Mouse (Mus musculus) kidney, embryonic 15.5 days (tissue): ENCODE data around the gene Map4k4. TPM values are rescaled to one million over a fixed set of nuclear protein-coding genes. Genes with fewer than 3 reads are reported as not detected.

ENCODE experiments used
- ATAC-seq: fragments of 200-750 bp; cut with Nextera tagmentation; replicated peaks from 2 replicates; pipeline ENCODE4 v1.8.0; 2017; ENCODE audit warnings: moderate TSS enrichment; ENCODE audit not compliant: low FRiP score
- H3K27ac ChIP-seq: fragments of 300-500 bp; sonication (generic); 2 replicates; pipeline ENCODE4 v1.5.1; 2015; ENCODE audit warnings: mild to moderate bottlenecking, inconsistent platforms
- H3K27me3 ChIP-seq: fragments of 300-500 bp; sonication (generic); 2 replicates; pipeline ENCODE4 v1.6.1; 2015; ENCODE audit warnings: inconsistent platforms
- H3K36me3 ChIP-seq: fragments of 300-500 bp; sonication (generic); 2 replicates; pipeline ENCODE4 v1.6.1; 2015; ENCODE audit warnings: inconsistent platforms
- H3K4me1 ChIP-seq: fragments of 300-500 bp; sonication (generic); 2 replicates; pipeline ENCODE4 v1.6.1; 2015; ENCODE audit warnings: inconsistent platforms
- H3K4me2 ChIP-seq: fragments of 300-500 bp; sonication (generic); 2 replicates; pipeline ENCODE4 v1.6.1; 2015; ENCODE audit warnings: moderate library complexity, mild to moderate bottlenecking, inconsistent platforms
- H3K4me3 ChIP-seq: fragments of 300-500 bp; sonication (generic); replicated peaks from 2 replicates; pipeline ENCODE4 v1.5.1; 2015; ENCODE audit warnings: mild to moderate bottlenecking, inconsistent platforms
- H3K9ac ChIP-seq: fragments of 300-500 bp; sonication (generic); 2 replicates; pipeline ENCODE4 v1.6.1; 2015; ENCODE audit warnings: mild to moderate bottlenecking, inconsistent platforms
- H3K9me3 ChIP-seq: fragments of 300-500 bp; sonication (generic); replicated peaks from 2 replicates; pipeline ENCODE4 v1.6.1; 2016; ENCODE audit warnings: inconsistent platforms
- WGBS: fragments of 180-500 bp; shearing (Covaris S2); methylation state at CpG from one replicate; pipeline ENCODE4 v1.1.7; 2015; ENCODE audit warnings: mixed read lengths; 5-methylcytosine and 5-hydroxymethylcytosine counted together
- polyA plus RNA-seq: library from polyadenylated mRNA; unstranded; fragments of >200 nt; fragmentation: Nextera tagmentation; extraction: Ambion mirVana; gene quantifications from 2 replicates; pipeline ENCODE4 v1.2.1, GENCODE M21; 2015

Gene Map4k4
- polyA plus RNA-seq, 1 experiment from 2014 or later = 33.5 TPM

- Histone ChIP-seq H3K4me3 (no peak overlapping the region), H3K27me3 (no peaks in the 10 kb centered on the region), H3K9ac (no peak overlapping the region), H3K27ac (no peak overlapping the region), H3K4me1 (no peaks in the 10 kb centered on the region), H3K4me2 (no peak overlapping the region), H3K9me3 (no peaks in the 10 kb centered on the region), H3K36me3 (peaks cover 86% of the 10 kb centered on the region)
- 80% methylated on average over 3 of the region's 3 CpGs for whole genome bisulfite sequencing
- no peak for ATAC-seq
These were observed 123.0 kb downstream of the Map4k4 start for GRCm38 (mm10) chr1:40023748-40024147.

- peak; percentile 57; the same call in 1 of the 2 replicates for ATAC-seq
- no peaks in the 10 kb centered on the region for H3K27me3 ChIP-seq
- 79% methylated on average over 27 of the region's 27 CpGs for WGBS
- no peak overlapping the region for H3K4me2 ChIP-seq
- peaks cover 79% of the 10 kb centered on the region for H3K36me3 ChIP-seq
- no peak overlapping the region for H3K9ac ChIP-seq
- H3K4me1 ChIP-seq = no peaks in the 10 kb centered on the region
- no peak overlapping the region for H3K4me3 ChIP-seq
- no peak overlapping the region for H3K27ac ChIP-seq
- no peaks in the 10 kb centered on the region for H3K9me3 ChIP-seq
These were observed 124.0 kb downstream of the Map4k4 start for GRCm38 (mm10) chr1:40024554-40025320.

- H3K27me3 ChIP-seq = no peaks in the 10 kb centered on the region
- H3K36me3 ChIP-seq = peaks cover 72% of the 10 kb centered on the region
- H3K4me1 ChIP-seq = no peaks in the 10 kb centered on the region
- ATAC-seq = no peak
- no peak overlapping the region for H3K27ac ChIP-seq
- H3K9me3 ChIP-seq = no peaks in the 10 kb centered on the region
- H3K9ac ChIP-seq = no peak overlapping the region
- WGBS = 83% methylated on average over 5 of the region's 5 CpGs
- no peak overlapping the region for H3K4me3 ChIP-seq
- H3K4me2 ChIP-seq = no peak overlapping the region
These were observed 124.7 kb downstream of the Map4k4 start for GRCm38 (mm10) chr1:40025416-40025815.

GRCm38 (mm10) chr1:40027116-40027620, 126.5 kb downstream of the Map4k4 start:
- WGBS = 81% methylated on average over 7 of the region's 7 CpGs
- no peaks in the 10 kb centered on the region for H3K9me3 ChIP-seq
- H3K27me3 ChIP-seq = no peaks in the 10 kb centered on the region
- H3K4me1 ChIP-seq = no peaks in the 10 kb centered on the region
- no peak overlapping the region for H3K4me2 ChIP-seq
- H3K4me3 ChIP-seq = no peak overlapping the region
- H3K27ac ChIP-seq = no peak overlapping the region; the same call in 1 of the 2 replicates
- no peak overlapping the region for H3K9ac ChIP-seq
- ATAC-seq = no peak
- H3K36me3 ChIP-seq = peaks cover 57% of the 10 kb centered on the region

- no peaks in the 10 kb centered on the region for H3K9me3 ChIP-seq
- WGBS = 85% methylated on average over 12 of the region's 12 CpGs
- H3K4me2 ChIP-seq = no peak overlapping the region
- no peak for ATAC-seq
- no peak overlapping the region for H3K27ac ChIP-seq
- peaks cover 45% of the 10 kb centered on the region for H3K36me3 ChIP-seq
- H3K27me3 ChIP-seq = no peaks in the 10 kb centered on the region
- no peak overlapping the region for H3K4me3 ChIP-seq
- no peaks in the 10 kb centered on the region for H3K4me1 ChIP-seq
- H3K9ac ChIP-seq = no peak overlapping the region
These were observed 127.7 kb downstream of the Map4k4 start for GRCm38 (mm10) chr1:40028207-40028998.

GRCm38 (mm10) chr1:40029597-40029996, 128.9 kb downstream of the Map4k4 start:
- no peak overlapping the region for H3K9ac ChIP-seq
- H3K36me3 ChIP-seq = peaks cover 33% of the 10 kb centered on the region
- H3K27ac ChIP-seq = no peak overlapping the region
- no peak overlapping the region for H3K4me3 ChIP-seq
- H3K4me2 ChIP-seq = no peak overlapping the region
- ATAC-seq = no peak
- 91% methylated on average over 5 of the region's 5 CpGs for WGBS
- no peaks in the 10 kb centered on the region for H3K27me3 ChIP-seq
- H3K9me3 ChIP-seq = no peaks in the 10 kb centered on the region
- no peaks in the 10 kb centered on the region for H3K4me1 ChIP-seq

GRCm38 (mm10) chr1:40030287-40030975, 129.7 kb downstream of the Map4k4 start:
- Histone ChIP-seq H3K9me3 (no peaks in the 10 kb centered on the region), H3K4me3 (no peak overlapping the region), H3K4me2 (no peak overlapping the region), H3K27ac (no peak overlapping the region), H3K9ac (no peak overlapping the region), H3K4me1 (no peaks in the 10 kb centered on the region), H3K36me3 (peaks cover 24% of the 10 kb centered on the region), H3K27me3 (no peaks in the 10 kb centered on the region)
- ATAC-seq = no peak
- WGBS = 83% methylated on average over 14 of the region's 14 CpGs

- no peak overlapping the region for H3K27ac ChIP-seq
- no peak overlapping the region for H3K4me3 ChIP-seq
- no peak overlapping the region for H3K9ac ChIP-seq
- peaks cover 19% of the 10 kb centered on the region for H3K36me3 ChIP-seq
- no peak overlapping the region for H3K4me2 ChIP-seq
- no peaks in the 10 kb centered on the region for H3K27me3 ChIP-seq
- H3K4me1 ChIP-seq = no peaks in the 10 kb centered on the region
- 92% methylated on average over 8 of the region's 8 CpGs for WGBS
- no peaks in the 10 kb centered on the region for H3K9me3 ChIP-seq
- no peak for ATAC-seq
These were observed 130.3 kb downstream of the Map4k4 start for GRCm38 (mm10) chr1:40030976-40031356.

GRCm38 (mm10) chr1:40031626-40032025, 130.9 kb downstream of the Map4k4 start:
- Histone ChIP-seq H3K36me3 (peaks cover 12% of the 10 kb centered on the region), H3K4me2 (no peak overlapping the region), H3K27me3 (no peaks in the 10 kb centered on the region), H3K9me3 (no peaks in the 10 kb centered on the region), H3K4me3 (no peak overlapping the region), H3K4me1 (no peaks in the 10 kb centered on the region), H3K9ac (no peak overlapping the region), H3K27ac (no peak overlapping the region)
- no peak for ATAC-seq
- 87% methylated on average over 2 of the region's 2 CpGs for WGBS

GRCm38 (mm10) chr1:40033315-40033714, 132.6 kb downstream of the Map4k4 start:
- Histone ChIP-seq H3K27ac (no peak overlapping the region), H3K4me3 (no peak overlapping the region), H3K4me2 (no peak overlapping the region), H3K9ac (no peak overlapping the region), H3K36me3 (no peaks in the 10 kb centered on the region; the same call in 1 of the 2 replicates), H3K27me3 (no peaks in the 10 kb centered on the region), H3K9me3 (no peaks in the 10 kb centered on the region), H3K4me1 (no peaks in the 10 kb centered on the region)
- no peak for ATAC-seq
- WGBS = 56% methylated on average over 4 of the region's 4 CpGs

GRCm38 (mm10) chr1:40033743-40034420, 133.2 kb downstream of the Map4k4 start:
- H3K36me3 ChIP-seq = no peaks in the 10 kb centered on the region
- H3K9ac ChIP-seq = no peak overlapping the region
- no peak overlapping the region for H3K4me3 ChIP-seq
- H3K27ac ChIP-seq = no peak overlapping the region
- 77% methylated on average over 12 of the region's 12 CpGs for WGBS
- ATAC-seq = no peak
- H3K9me3 ChIP-seq = no peaks in the 10 kb centered on the region
- H3K27me3 ChIP-seq = no peaks in the 10 kb centered on the region
- H3K4me1 ChIP-seq = no peaks in the 10 kb centered on the region
- no peak overlapping the region for H3K4me2 ChIP-seq
